Mouse (Mus musculus) stomach, embryonic 15.5 days (tissue): Measurements from ENCODE around the gene Phf21a. TPM values are rescaled to one million over a fixed set of nuclear protein-coding genes. Genes with fewer than 3 reads are reported as not detected.

ENCODE experiments used
- ATAC-seq: fragments of 200-750 bp; cut with Nextera tagmentation; 2 replicates; pipeline ENCODE4 v1.8.0; 2017; ENCODE audit warnings: low read depth, moderate number of reproducible peaks, moderate TSS enrichment; ENCODE audit not compliant: insufficient read depth, low FRiP score
- H3K27ac ChIP-seq: fragments of 300-500 bp; sonication (generic); 2 replicates; pipeline ENCODE4 v1.5.1; 2015; ENCODE audit warnings: mild to moderate bottlenecking, inconsistent platforms
- H3K27me3 ChIP-seq: fragments of 300-500 bp; sonication (generic); replicated peaks from 2 replicates; pipeline ENCODE4 v1.6.1; 2015; ENCODE audit warnings: inconsistent platforms
- H3K36me3 ChIP-seq: fragments of 300-500 bp; sonication (generic); 2 replicates; pipeline ENCODE4 v1.6.1; 2015; ENCODE audit warnings: inconsistent platforms
- H3K4me1 ChIP-seq: fragments of 300-500 bp; sonication (generic); 2 replicates; pipeline ENCODE4 v1.6.1; 2015; ENCODE audit warnings: inconsistent platforms
- H3K4me2 ChIP-seq: fragments of 300-500 bp; sonication (generic); 2 replicates; pipeline ENCODE4 v1.6.1; 2015; ENCODE audit warnings: mild to moderate bottlenecking, inconsistent platforms
- H3K4me3 ChIP-seq: fragments of 300-500 bp; sonication (generic); replicated peaks from 2 replicates; pipeline ENCODE4 v1.5.1; 2015; ENCODE audit warnings: inconsistent platforms
- H3K9ac ChIP-seq: fragments of 300-500 bp; sonication (generic); 2 replicates; pipeline ENCODE4 v1.6.1; 2015; ENCODE audit warnings: inconsistent platforms
- H3K9me3 ChIP-seq: fragments of 300-500 bp; sonication (generic); 2 replicates; pipeline ENCODE4 v1.6.1; 2016; ENCODE audit warnings: inconsistent platforms
- WGBS: fragments of 180-500 bp; shearing (Covaris S2); methylation state at CpG from one replicate; pipeline ENCODE4 v1.1.7; 2015; 5-methylcytosine and 5-hydroxymethylcytosine counted together
- polyA plus RNA-seq: library from polyadenylated mRNA; unstranded; fragments of >200 nt; fragmentation: Nextera tagmentation; extraction: Ambion mirVana; gene quantifications from 2 replicates; pipeline ENCODE4 v1.2.1, GENCODE M21; 2015

The Phf21a gene
- polyA plus RNA-seq, 1 experiment from 2014 or later = 18.8 TPM

DNA sequence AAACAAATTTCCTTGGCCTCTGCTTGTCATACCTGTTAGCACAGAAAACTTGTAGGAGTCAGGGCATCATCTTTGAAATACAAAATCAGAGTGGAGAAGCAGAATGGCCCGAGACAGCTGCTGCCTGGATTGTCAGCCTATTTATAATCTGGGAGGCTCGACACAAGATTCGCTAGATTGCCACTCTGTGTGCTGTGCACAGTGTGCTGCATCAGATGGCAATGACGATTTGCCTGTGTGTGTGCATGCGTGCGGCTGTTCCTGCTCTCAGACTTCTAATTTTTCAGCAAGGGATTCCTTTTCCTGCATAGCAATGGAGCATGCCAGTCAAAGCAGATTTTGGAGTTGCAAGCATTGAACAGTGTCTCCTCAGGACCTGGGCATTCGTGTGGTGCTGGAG, 185.7 kb downstream of the Phf21a start:
- Histone ChIP-seq H3K27me3 (no peaks in the 10 kb centered on the region), H3K27ac (no peak overlapping the region), H3K4me1 (no peaks in the 10 kb centered on the region), H3K9me3 (no peaks in the 10 kb centered on the region), H3K4me2 (no peak overlapping the region), H3K9ac (no peak overlapping the region), H3K36me3 (no peaks in the 10 kb centered on the region), H3K4me3 (no peak overlapping the region)
- 83% methylated on average over 7 of the region's 7 CpGs for WGBS
- ATAC-seq = no peak

DNA sequence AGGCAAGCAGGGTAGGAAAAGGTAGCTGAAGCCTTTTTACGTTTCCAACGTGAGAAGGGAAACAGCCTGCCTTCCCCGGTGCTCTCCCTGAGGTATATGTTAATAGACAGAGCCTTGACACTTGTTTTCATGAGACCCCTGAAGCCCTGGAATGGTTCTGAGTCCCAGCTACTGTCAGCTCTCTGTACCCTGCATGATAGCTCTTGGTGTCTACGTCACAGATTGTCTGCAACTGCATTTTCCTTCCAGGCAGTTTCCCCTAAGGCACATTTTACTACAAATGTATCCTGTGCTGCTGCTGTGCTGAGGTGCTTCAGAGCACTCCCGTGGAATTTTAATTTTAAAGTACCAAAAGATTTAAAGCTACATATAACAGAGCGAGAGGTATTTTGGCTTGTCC, 186.5 kb downstream of the Phf21a start:
- no peaks in the 10 kb centered on the region for H3K27me3 ChIP-seq
- WGBS = 85% methylated on average over 6 of the region's 6 CpGs
- no peak overlapping the region for H3K4me2 ChIP-seq
- no peak overlapping the region for H3K9ac ChIP-seq
- no peak for ATAC-seq
- no peaks in the 10 kb centered on the region for H3K9me3 ChIP-seq
- no peak overlapping the region for H3K27ac ChIP-seq
- H3K36me3 ChIP-seq = no peaks in the 10 kb centered on the region
- H3K4me1 ChIP-seq = no peaks in the 10 kb centered on the region
- no peak overlapping the region for H3K4me3 ChIP-seq

- no peak for ATAC-seq
- H3K4me2 ChIP-seq = no peak overlapping the region
- 55% methylated on average over 5 of the region's 5 CpGs for WGBS
- H3K9ac ChIP-seq = no peak overlapping the region
- no peaks in the 10 kb centered on the region for H3K9me3 ChIP-seq
- H3K4me1 ChIP-seq = no peaks in the 10 kb centered on the region
- no peaks in the 10 kb centered on the region for H3K27me3 ChIP-seq
- no peak overlapping the region for H3K4me3 ChIP-seq
- H3K27ac ChIP-seq = no peak overlapping the region
- no peaks in the 10 kb centered on the region for H3K36me3 ChIP-seq
Measured at GRCm38 (mm10) chr2:92285597-92285996, 192.7 kb downstream of the Phf21a start.

DNA sequence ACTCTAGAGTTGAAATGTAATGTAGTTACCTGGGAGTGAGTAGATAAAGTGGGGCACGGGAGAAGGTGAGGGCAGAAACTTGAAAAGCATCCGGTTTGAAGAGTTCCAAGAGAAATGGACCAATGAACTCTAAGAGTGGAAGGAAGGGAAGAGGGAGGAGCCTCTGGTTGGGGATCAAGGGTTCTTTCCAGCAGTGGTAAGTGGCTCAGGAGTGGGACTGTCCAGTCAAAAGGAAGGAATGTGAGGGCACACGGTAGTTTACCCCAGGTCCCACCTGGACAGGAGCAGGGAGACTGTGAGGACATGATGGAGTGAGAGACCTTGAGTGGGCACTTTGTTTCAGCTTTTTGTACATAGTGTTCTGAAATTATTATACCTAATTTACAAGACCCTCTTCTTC, 196.4 kb downstream of the Phf21a start:
- 64% methylated on average over 3 of the region's 3 CpGs for WGBS
- Histone ChIP-seq H3K4me2 (no peak overlapping the region), H3K27ac (no peak overlapping the region), H3K4me3 (no peak overlapping the region), H3K9me3 (no peaks in the 10 kb centered on the region), H3K4me1 (no peaks in the 10 kb centered on the region), H3K27me3 (no peaks in the 10 kb centered on the region), H3K9ac (no peak overlapping the region), H3K36me3 (no peaks in the 10 kb centered on the region)
- no peak for ATAC-seq

DNA sequence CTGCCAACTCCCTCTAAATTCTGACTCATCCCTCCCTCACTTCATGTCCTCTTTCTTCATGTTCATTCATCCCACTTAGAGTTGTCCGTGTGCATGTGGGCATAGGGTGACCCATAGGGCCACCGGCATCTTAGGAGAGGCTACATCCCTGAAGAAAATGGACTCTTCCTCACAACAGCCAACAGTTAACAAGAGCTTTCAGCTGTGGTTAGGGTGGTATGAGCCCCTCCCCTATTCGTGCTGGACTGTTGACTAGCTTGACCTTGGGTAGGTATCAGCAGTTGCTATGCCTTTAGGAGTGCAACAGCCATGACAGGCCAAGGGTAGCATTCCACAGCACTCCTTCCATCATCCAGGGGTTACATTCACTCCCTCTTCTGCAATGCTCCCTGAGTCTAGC, 198.6 kb downstream of the Phf21a start:
- Histone ChIP-seq H3K27ac (no peak overlapping the region), H3K36me3 (no peaks in the 10 kb centered on the region), H3K9ac (no peak overlapping the region), H3K4me3 (no peak overlapping the region), H3K9me3 (no peaks in the 10 kb centered on the region), H3K4me2 (no peak overlapping the region), H3K4me1 (no peaks in the 10 kb centered on the region), H3K27me3 (no peaks in the 10 kb centered on the region)
- no peak for ATAC-seq
- 91% methylated on average over 3 of the region's 3 CpGs for WGBS

DNA sequence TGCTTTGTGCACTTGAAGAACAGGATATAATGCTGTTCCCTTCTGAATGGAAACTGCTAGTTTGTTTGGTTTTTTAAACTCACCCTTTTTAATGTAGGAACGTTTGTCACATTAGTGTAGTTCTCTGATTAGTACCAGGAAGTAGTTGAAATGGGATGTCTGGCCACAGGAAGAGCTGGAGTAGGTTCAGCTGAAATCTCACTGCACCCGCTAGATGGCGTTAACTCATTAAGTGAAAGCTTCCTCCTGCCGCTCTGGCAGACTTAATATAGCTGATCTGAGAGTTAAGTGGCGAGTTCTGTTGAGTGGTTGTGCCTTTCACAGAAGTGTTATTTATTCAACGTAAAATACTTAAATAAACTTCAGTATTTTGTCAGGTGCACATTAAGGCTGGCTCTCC, 203.5 kb downstream of the Phf21a start:
- Histone ChIP-seq H3K4me2 (no peak overlapping the region), H3K9me3 (no peaks in the 10 kb centered on the region), H3K27ac (no peak overlapping the region), H3K36me3 (no peaks in the 10 kb centered on the region), H3K27me3 (no peaks in the 10 kb centered on the region), H3K4me1 (no peaks in the 10 kb centered on the region), H3K9ac (no peak overlapping the region), H3K4me3 (no peak overlapping the region)
- ATAC-seq = peak; percentile 58; the same call in 1 of the 2 replicates
- WGBS = 3% methylated on average over 6 of the region's 6 CpGs

DNA sequence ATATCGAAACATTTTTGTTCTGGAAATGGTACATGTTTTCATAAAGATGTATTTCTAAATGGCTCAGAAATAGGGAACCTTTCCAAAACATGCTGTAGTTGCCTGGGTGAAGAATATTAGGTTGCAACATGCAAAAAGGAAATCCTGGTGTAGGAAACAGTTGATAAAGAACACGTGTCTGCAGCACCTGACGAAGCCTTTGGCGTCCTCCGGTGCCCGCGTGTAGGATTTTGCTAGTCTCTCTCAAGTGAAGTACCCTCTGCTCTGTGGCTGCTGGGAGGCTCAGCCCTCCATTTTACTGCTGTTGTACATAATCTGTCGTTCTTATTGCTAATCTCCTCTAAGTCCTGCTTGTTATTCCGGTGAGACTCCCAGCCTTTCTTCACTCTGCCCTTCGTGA, 207.0 kb downstream of the Phf21a start:
- Histone ChIP-seq H3K9ac (no peak overlapping the region), H3K36me3 (no peaks in the 10 kb centered on the region), H3K9me3 (no peaks in the 10 kb centered on the region), H3K27me3 (no peaks in the 10 kb centered on the region), H3K27ac (no peak overlapping the region), H3K4me2 (no peak overlapping the region), H3K4me3 (no peak overlapping the region), H3K4me1 (no peaks in the 10 kb centered on the region)
- 75% methylated on average over 10 of the region's 10 CpGs for WGBS
- ATAC-seq = no peak

DNA sequence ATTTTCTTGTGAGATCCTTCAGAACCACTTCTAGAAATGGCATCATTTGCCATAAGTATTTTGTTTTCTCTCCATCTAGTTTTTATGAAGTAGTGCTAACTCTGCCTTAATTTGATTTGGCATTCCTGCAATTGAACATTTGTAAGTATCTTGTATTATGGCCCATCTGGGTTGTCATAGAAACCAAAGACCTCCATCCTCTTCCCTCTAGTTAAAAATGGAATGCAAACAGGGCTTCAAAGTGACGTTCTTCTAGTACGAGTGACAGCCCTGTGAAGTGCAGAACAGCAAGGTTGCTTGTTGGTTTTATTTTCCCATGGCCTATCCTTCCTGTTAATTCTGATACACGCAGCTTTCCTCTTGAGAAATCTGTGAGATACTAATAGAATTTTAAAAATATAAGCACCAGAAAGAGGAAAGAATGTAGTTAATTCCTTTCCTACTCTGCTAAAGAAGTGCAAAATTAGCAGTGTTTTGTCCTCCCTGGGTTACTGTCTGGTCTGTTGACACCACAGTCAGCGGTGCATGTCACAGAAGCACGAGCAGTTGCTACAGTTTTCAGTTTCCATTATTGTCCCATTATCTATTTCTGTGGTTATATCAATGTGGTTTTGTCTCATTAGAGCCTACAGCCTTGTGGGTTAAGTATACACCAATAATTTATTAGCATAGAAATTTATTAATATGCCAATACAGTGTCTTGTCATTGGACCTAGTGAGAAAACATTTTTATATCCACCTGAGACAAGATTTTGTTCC, 209.1 kb downstream of the Phf21a start:
- Histone ChIP-seq H3K4me1 (no peaks in the 10 kb centered on the region), H3K27ac (no peak overlapping the region), H3K27me3 (no peaks in the 10 kb centered on the region), H3K36me3 (no peaks in the 10 kb centered on the region), H3K4me2 (no peak overlapping the region), H3K9ac (no peak overlapping the region), H3K4me3 (no peak overlapping the region), H3K9me3 (no peaks in the 10 kb centered on the region)
- 63% methylated on average over 5 of the region's 5 CpGs for WGBS
- ATAC-seq = no peak

- Histone ChIP-seq H3K36me3 (no peaks in the 10 kb centered on the region), H3K27ac (no peak overlapping the region), H3K9me3 (no peaks in the 10 kb centered on the region), H3K4me2 (no peak overlapping the region), H3K4me1 (no peaks in the 10 kb centered on the region), H3K27me3 (no peaks in the 10 kb centered on the region), H3K9ac (no peak overlapping the region), H3K4me3 (no peak overlapping the region)
- no peak for ATAC-seq
- WGBS = 86% methylated on average over 4 of the region's 4 CpGs
Measured at GRCm38 (mm10) chr2:92312542-92312941, 219.6 kb downstream of the Phf21a start.

DNA sequence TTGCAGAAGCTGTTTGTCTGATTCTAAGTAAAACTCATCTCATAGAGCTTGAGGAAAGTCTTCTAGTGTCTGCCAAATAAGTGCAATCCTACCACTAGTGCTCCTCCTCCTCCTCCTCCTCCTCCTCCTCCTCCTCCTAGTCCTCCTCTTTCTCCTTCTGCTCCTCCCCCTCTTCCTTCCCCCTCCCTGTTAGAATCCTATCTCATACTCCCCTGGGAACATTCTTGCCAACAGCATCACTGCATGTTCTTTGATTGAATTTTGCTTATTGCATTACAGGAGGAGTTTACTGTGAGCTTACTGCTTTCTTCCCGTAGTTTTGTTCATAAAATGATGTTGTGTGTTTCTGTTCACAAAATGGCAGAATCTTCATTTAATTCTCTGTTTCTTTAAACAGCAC, 221.1 kb downstream of the Phf21a start:
- Histone ChIP-seq H3K27ac (no peak overlapping the region), H3K4me1 (no peaks in the 10 kb centered on the region), H3K9ac (no peak overlapping the region), H3K36me3 (no peaks in the 10 kb centered on the region), H3K4me3 (no peak overlapping the region), H3K9me3 (no peaks in the 10 kb centered on the region), H3K4me2 (no peak overlapping the region), H3K27me3 (no peaks in the 10 kb centered on the region)
- 86% methylated on average over 1 of the region's 1 CpGs for WGBS
- ATAC-seq = no peak; the same call in 1 of the 2 replicates

DNA sequence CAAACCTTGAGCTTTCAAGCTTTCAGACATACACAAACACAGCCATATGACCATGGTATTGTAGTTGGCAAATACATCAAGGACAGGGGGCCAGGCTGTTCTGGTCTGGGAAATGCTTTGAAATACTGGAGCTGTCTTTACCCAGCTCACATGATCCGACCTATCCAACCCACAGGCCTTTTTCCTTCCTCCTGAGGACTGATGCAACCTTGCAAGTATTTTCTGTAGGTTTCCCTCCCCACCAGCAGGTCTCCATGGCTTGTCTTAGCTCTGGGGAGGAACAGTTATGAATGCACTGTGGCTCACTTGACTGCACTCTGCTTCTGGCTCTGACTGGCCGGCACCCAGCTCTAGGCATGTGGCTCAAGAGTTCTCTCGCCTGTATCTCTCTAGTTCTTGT, 223.7 kb downstream of the Phf21a start:
- 72% methylated on average over 3 of the region's 3 CpGs for WGBS

GRCm38 (mm10) chr2:92317228-92317627, 224.3 kb downstream of the Phf21a start:
- no peaks in the 10 kb centered on the region for H3K4me1 ChIP-seq
- no peak overlapping the region for H3K4me2 ChIP-seq
- H3K4me3 ChIP-seq = no peak overlapping the region
- WGBS = 86% methylated on average over 5 of the region's 5 CpGs
- no peak overlapping the region for H3K9ac ChIP-seq
- peaks cover 3% of the 10 kb centered on the region; the same call in 1 of the 2 replicates for H3K36me3 ChIP-seq
- ATAC-seq = no peak
- no peaks in the 10 kb centered on the region for H3K9me3 ChIP-seq
- H3K27me3 ChIP-seq = no peaks in the 10 kb centered on the region
- no peak overlapping the region for H3K27ac ChIP-seq

More for the DNA sequence above, 223.7 kb downstream of the Phf21a start:
- H3K4me3 ChIP-seq = no peak overlapping the region
- no peaks in the 10 kb centered on the region for H3K4me1 ChIP-seq
- no peak overlapping the region for H3K4me2 ChIP-seq
- no peak overlapping the region for H3K9ac ChIP-seq
- no peaks in the 10 kb centered on the region for H3K27me3 ChIP-seq
- ATAC-seq = no peak
- H3K27ac ChIP-seq = no peak overlapping the region
- H3K9me3 ChIP-seq = no peaks in the 10 kb centered on the region
- peaks cover 2% of the 10 kb centered on the region; the same call in 1 of the 2 replicates for H3K36me3 ChIP-seq

- WGBS = 89% methylated on average over 2 of the region's 2 CpGs
- Histone ChIP-seq H3K4me2 (no peak overlapping the region), H3K9ac (no peak overlapping the region), H3K4me3 (no peak overlapping the region), H3K36me3 (peaks cover 12% of the 10 kb centered on the region), H3K27ac (no peak overlapping the region), H3K4me1 (no peaks in the 10 kb centered on the region), H3K27me3 (no peaks in the 10 kb centered on the region), H3K9me3 (no peaks in the 10 kb centered on the region)
- ATAC-seq = no peak
Measured at GRCm38 (mm10) chr2:92322669-92323068, 229.8 kb downstream of the Phf21a start.
